Mouse (Mus musculus) adrenal gland, postnatal 25 days (tissue): ENCODE results near the gene Sgo2a. TPM values are rescaled to one million over a fixed set of nuclear protein-coding genes. Genes with fewer than 3 reads are reported as not detected.
A peak's percentile ranks its signal among the peaks of the same experiment; 100 is the strongest.
"Not testable (repeated sequence)": the region's sequence is repeated elsewhere in the genome, so short reads cannot be mapped to it uniquely, and the experiment has no call there.

ENCODE experiments used
- DNase-seq: peaks from one replicate; pipeline ENCODE4 v3.0.0; 2021; ENCODE audit warnings: mixed read lengths
- total RNA-seq: library from RNA; stranded (reverse); gene quantifications from 2 replicates; pipeline ENCODE4 v1.2.3, GENCODE M21; 2021

Sgo2a gene
- total RNA-seq, 1 experiment from 2014 or later, result 2.2 TPM

DNA sequence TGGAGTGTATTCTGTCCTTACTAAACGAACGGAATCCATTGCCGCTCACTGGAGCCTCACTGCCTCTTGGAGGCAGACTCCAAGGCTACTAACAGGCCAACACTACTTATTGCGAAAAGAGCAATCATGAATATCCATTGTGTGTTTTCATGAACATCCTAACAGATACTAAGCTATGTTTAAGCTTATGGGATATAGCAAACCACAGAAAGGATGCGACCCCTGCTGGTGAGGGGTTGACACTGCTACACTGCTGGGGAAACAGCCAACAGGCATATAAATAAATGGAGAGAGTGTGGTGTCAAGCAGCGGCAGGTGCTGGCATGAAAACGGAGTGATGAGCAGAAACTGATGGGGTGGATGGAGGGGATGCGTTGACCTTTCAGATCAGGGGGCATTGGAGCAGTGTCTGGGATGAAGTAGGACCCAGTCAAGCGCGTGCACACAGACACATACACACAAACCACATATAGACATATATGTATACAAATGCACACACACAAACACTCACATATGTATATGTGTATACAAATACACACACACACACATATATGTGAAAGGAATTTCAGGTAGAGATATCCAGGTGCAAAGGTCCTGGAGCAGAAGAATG lies 35.5 kb downstream of the Sgo2a start:
- DNase-seq, result peak; percentile 60

DNA sequence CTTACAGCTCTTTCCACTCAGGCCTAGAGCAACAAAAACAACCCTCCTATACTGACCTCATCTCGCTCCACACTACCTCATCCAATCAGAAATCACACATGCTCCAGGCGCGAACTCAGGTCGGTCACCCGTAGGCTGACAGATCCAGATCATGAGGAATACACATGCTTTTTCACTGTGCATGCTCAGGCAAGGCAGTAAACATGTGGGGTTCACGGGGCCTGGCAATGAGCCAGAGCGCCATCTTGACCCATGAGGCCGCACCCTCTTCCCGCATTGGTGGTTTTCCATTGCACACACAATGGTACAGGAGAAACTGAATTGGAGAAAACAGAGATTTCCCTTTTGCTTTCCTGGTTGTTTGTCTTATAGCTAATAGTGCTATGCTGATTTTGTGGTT lies 41.5 kb downstream of the Sgo2a start:
- not testable (repeated sequence) for DNase-seq

GRCm38 (mm10) chr1:58045076-58045475 lies 49.3 kb downstream of the Sgo2a start:
- DNase-seq, result no peak

DNA sequence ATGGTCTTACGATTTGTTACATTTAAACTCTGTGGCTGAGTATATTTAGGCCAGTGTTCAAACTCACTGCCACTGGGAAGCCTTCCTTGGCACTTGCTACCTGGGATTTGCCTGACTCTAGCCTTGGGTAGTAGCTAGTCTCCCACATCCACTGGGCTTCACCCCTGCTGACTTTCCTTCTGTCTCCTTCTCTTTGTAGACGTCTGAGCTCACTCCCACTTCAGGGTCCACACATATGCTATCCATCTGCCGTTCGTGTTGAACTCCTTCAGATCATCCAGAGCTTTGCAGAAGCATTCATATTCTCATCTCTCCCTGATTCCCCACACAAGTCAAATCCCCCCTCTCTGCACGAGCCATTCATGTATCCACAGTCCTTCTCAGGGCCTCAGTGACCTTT lies 49.8 kb downstream of the Sgo2a start:
- no peak for DNase-seq

DNA sequence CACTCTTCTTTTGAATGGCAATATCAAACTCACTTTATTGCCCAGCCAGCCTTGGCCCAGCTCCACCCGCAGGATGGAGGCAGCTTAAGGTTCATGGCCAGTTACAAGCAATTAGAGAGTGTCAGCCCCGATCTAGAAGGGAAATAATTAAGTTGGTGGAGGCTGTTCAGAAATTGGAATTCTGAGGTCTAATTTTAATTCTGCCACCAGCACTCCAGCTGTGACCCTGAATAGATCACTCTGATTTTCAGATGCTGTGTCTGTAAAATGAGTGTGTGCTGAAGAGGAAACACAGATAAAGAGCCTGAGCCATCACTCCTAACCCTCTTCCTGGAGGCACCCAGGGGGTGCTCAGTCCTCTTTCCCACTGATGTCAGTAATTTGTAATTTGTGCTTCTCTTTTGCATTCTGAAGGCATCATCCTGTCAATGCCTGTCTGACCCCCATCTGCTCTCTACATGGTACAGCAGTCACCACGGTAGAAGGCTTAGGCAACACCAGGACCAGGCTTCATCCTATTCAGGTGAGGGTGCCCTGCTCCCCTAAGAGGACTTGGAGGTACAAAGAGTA lies 51.0 kb downstream of the Sgo2a start:
- DNase-seq, result no peak

- no peak for DNase-seq
These were observed 53.4 kb downstream of the Sgo2a start for GRCm38 (mm10) chr1:58049126-58049525.

DNA sequence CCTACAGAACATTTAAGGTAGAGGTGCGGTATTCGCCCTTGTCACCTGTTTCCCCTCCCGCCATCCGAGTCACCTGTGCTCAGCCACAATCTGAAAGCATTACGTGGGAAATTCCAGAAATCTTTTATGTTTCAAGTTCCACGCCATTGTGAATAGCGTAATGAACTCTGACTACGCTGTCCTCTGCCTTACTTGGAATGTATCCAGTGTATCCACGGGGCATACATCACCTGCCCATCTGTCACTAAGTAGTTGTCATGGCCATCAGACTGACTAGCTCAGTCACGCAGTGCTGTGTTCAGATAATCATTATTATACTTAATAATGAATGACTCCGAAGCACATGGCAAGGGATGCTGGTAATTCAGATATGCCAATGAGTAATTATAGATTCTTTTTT lies 59.8 kb downstream of the Sgo2a start:
- DNase-seq, result no peak

DNA sequence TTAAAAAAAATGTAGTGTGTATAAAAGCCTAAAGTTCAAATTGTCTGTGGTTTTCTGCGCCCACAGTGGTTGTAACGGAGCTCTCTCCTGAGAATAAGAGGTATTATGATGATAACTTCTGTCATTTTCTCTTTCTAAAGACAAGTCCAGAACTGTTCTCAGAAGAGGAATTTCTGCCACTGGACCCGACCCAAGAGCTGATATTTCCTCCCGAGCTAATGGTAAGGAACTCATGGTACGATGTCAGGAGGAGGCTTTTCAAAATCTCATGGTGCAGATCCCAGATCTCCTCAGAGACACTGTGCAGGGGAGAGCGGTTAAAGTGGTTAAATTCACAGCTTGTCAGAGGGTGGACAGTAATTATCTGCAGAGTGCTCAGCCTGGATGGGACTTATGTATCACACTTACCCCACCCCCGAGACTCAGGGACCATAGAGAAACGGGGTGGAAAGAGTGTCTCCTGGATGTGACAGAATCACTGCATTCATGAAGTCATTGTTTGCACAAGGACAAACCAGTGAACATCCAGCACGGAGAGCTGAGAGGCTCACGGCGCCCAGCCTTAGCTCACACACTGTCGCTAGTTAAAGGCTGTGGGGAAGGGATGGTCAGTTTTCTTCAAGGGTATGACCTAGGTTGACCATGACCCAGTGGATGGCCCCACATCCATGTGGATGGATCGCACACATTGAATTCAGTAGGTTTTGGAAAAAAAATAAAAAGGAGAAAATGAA lies 60.5 kb downstream of the Sgo2a start:
- DNase-seq, result no peak

DNA sequence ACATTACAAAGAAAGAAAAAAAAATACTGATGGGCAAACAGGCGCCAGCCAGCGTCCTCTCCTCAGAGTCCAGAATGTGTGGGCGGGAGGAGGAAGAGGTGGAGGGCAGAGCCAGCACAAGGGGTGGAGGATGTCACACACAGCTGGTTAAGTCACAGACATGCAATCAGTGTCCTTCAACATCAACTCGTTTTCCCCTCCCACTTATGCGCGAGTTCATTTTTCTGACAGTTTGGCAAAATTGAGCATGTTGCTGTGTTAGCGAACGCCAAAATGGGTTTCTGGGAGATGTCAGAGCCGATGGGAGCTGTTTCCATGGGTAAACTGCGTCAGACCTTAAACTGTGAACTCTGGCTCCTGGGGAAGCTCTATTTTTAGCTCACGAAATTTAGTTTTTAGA lies 61.2 kb downstream of the Sgo2a start:
- DNase-seq, result no peak

GRCm38 (mm10) chr1:58058846-58059245 lies 63.1 kb downstream of the Sgo2a start:
- no peak for DNase-seq

GRCm38 (mm10) chr1:58062131-58062530 lies 66.4 kb downstream of the Sgo2a start:
- DNase-seq, result no peak

DNA sequence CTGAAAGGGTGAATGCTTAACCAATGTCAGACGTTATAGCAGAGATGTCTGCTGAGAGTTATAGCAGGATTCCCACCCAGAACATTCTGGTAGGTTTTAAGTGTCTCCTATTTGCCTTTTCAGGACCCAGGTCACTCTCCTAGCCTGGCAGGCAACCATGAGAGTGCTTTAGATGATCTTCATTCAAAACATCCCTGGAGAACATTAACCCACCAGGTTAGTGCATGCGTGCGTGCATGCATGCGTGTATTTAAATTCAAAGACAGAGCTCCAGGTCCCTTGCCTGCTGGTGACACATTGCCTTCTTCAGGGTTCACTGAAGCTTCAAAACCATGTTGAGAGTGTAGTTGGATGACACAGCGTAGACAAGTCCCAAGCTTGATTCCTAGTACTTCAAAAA lies 69.4 kb downstream of the Sgo2a start:
- DNase-seq, result no peak

- no peak for DNase-seq
These were observed 69.8 kb downstream of the Sgo2a start for GRCm38 (mm10) chr1:58065606-58066005.

DNA sequence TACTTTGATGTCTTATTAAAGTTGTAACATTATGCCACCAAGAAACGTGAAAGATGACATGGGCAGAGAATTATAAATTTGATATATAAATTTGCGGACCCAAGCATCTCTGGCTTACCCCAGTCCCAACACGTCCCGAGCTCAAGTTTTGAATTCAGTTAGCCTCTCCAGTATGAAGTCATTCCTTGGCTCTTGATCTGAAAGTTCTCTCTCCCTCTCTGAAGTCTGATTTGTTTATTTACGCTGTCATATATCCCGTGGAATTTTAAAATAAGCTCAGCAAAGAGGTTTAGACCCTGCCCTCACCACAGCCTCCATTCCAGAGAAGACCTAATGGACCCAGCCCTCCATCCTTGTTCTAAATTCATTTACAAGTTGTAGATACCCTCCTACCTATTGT lies 73.4 kb downstream of the Sgo2a start:
- no peak for DNase-seq

DNA sequence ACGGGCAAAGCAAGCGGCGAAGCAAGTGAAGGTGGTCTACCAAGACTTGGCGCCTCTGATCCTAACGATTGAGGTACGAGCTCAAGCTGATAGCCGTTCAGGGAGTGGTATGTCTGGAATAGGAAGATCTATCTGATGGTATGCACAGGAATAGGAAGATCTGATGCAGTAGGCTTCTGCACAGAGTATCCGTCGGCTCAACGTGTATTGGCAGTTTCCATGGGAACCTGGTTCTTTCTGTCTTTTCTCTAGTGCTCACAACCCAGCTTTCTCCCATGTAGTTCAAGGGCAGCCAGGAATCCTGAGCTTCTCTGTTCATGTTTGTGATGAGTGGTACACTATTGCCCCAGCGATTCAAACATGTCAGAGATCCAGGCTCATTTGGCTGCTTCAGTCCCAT lies 74.3 kb downstream of the Sgo2a start:
- DNase-seq, result no peak

- no peak for DNase-seq
These were observed 75.2 kb downstream of the Sgo2a start for GRCm38 (mm10) chr1:58071006-58071405.

- no peak for DNase-seq
These were observed 75.7 kb downstream of the Sgo2a start for GRCm38 (mm10) chr1:58071509-58071908.

GRCm38 (mm10) chr1:58072416-58072815 lies 76.6 kb downstream of the Sgo2a start:
- no peak for DNase-seq

DNA sequence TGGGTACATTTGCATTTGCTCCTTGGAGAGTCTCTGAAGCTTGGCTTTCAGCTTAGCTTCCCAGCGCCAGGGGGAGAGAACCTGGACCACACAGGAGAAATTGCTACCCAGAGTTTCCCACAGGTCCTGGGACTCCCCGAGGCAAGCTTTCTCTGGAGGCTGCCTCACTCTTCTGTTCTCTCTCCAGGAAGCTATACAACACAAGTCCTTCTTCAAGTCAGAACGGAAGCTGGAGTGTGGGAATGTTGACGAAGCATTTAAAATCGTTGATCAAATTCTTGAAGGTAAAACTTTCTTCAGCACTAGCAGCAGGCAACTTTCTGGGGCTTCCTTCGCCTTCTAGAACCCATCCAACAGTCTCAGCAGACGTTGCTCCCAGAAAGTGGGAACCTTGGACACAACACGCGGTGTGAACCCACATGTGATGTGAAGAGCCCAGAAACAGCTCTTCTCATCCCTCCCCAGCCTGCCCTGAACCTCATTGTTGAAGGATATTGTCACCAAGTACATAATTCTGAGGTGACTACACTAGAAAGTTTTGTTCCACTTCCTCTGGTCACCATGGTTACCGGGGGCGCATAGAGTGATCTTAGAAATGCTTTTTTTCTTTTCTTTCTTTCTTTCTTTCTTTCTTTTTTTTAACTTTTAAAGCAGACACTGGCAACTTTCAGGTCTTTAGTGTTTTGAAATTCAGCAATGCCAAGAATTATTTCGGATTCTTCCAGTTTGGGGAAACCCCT lies 77.4 kb downstream of the Sgo2a start:
- no peak for DNase-seq

GRCm38 (mm10) chr1:58074266-58074665 lies 78.5 kb downstream of the Sgo2a start:
- DNase-seq, result no peak
